Mouse (Mus musculus) ES-E14 (cell line): ENCODE measurements around the gene Utp15. TPM values are rescaled to one million over a fixed set of nuclear protein-coding genes. Genes with fewer than 3 reads are reported as not detected.

Source experiments
- DNase-seq: peaks from one replicate; pipeline ENCODE4 v3.0.0-alpha.2; 2013; ENCODE audit warnings: low read depth, low spot score
- H3K27ac ChIP-seq: 2 replicates; pipeline ENCODE4 v1.5.1; 2012; ENCODE audit warnings: low read depth, mild to moderate bottlenecking, low read length, moderate library complexity, mixed read lengths; ENCODE audit not compliant: poor library complexity, insufficient read depth, severe bottlenecking
- H3K36me3 ChIP-seq: 2 replicates; pipeline ENCODE4 v1.6.1; 2012; ENCODE audit warnings: mild to moderate bottlenecking, low read length, moderate library complexity, mixed read lengths; ENCODE audit not compliant: control insufficient read depth, poor library complexity, insufficient read depth, severe bottlenecking
- H3K4me1 ChIP-seq, 2 experiments: fragments of 150-350 bp in 1 of 2; sonication (generic) in 1 of 2; 2 replicates each; pipeline ENCODE4 v1.6.1; 2012; ENCODE audit warnings: low read length in 2 of 2, mild to moderate bottlenecking in 1 of 2, mixed read lengths in 1 of 2; ENCODE audit not compliant: control insufficient read depth in 2 of 2, insufficient read depth in 2 of 2, poor library complexity in 1 of 2
- H3K4me3 ChIP-seq, 2 experiments: fragments of 150-350 bp in 1 of 2; sonication (generic) in 1 of 2; 2 replicates each; pipeline ENCODE4 v1.5.1; 2012; ENCODE audit warnings: low read length in 2 of 2, low read depth in 1 of 2, mild to moderate bottlenecking in 1 of 2, mixed read lengths in 1 of 2; ENCODE audit not compliant: insufficient read depth in 1 of 2, poor library complexity in 1 of 2, severe bottlenecking in 1 of 2
- H3K9ac ChIP-seq: 2 replicates; pipeline ENCODE4 v1.6.1; 2012; ENCODE audit warnings: low read depth, mild to moderate bottlenecking, low read length, mixed read lengths; ENCODE audit not compliant: poor library complexity, insufficient read depth, severe bottlenecking
- H3K9me3 ChIP-seq: fragments of 150-350 bp; sonication (generic); 2 replicates; pipeline ENCODE4 v1.6.1; 2012; ENCODE audit warnings: low read depth, mild to moderate bottlenecking, low read length; ENCODE audit not compliant: control insufficient read depth, insufficient read depth
- CHD2 ChIP-seq: IDR thresholded peaks from 2 replicates; pipeline ENCODE4 v1.6.1; 2014; ENCODE audit warnings: mild to moderate bottlenecking, low read depth, low read length, inconsistent platforms
- HCFC1 ChIP-seq: IDR thresholded peaks from 2 replicates; pipeline ENCODE4 v1.6.1; 2012; ENCODE audit warnings: low read length, inconsistent platforms, borderline replicate concordance; ENCODE audit not compliant: insufficient read depth
- MAFK ChIP-seq: IDR thresholded peaks from 2 replicates; pipeline ENCODE4 v1.6.1; 2014; ENCODE audit warnings: mild to moderate bottlenecking, low read depth, low read length, inconsistent platforms; ENCODE audit not compliant: insufficient read depth
- ZC3H11A ChIP-seq: IDR thresholded peaks from 2 replicates; pipeline ENCODE4 v1.6.1; 2012; ENCODE audit warnings: low read depth, mild to moderate bottlenecking, inconsistent platforms, low read length, borderline replicate concordance
- ZNF384 ChIP-seq: IDR thresholded peaks from 2 replicates; pipeline ENCODE4 v1.6.1; 2012; ENCODE audit warnings: low read depth, low read length, inconsistent platforms
- in situ Hi-C, 2 experiments: fragments of 600-800 bp; cut with MboI; formaldehyde crosslinking; loops; one replicate each; pipeline ENCODE4 v1.15.1; 2025; ENCODE audit warnings: low sequenced_read_pairs in 2 of 2, inconsistent platforms in 1 of 2; ENCODE audit not compliant: unreplicated experiment in 2 of 2
- total RNA-seq: library from RNA; depleted of rRNA; stranded (reverse); fragments of 300-350 nt; gene quantifications from 2 replicates; pipeline ENCODE4 v1.2.3, GENCODE M21; 2012

Gene Utp15
- total RNA-seq, 1 experiment: 38.9 TPM

DNA sequence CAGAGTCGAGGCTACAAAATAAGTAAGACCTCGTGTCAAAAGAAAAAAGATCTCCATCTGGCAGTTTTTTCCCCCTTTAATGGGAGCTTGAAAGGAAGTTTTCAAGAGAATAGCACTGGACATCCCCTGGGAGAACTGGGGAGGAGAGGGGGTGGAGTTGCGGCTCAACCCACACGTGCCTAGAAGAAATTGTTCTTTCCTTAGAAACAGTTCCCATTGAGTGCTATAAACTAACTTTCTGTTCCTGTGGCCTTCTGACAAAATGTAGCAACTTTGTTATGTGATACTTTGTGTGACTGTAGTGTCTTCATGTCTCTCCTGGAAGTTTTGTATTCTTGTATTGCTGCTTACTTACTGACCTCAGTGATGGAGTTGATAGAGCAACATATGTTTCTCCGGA, 1.3 kb upstream of the Utp15 start:
- H3K9me3 ChIP-seq: no peaks in the 10 kb centered on the region
- TF ChIP-seq MAFK (no peak), CHD2 (no peak), HCFC1 (no peak), ZNF384 (no peak), ZC3H11A (no peak)
- DNase-seq: no peak
- peak overlapping the region in 1 of 2 experiments; percentile 85; a peak in 2 of 4 replicates for H3K4me3 ChIP-seq
- H3K9ac ChIP-seq: no peak overlapping the region
- peaks cover 7% of the 10 kb centered on the region for H3K36me3 ChIP-seq
- no peak overlapping the region for H3K27ac ChIP-seq
- in situ Hi-C loops: no loop called here
- H3K4me1 ChIP-seq: 0 out of 4 replicates have a peak, but pooled peaks cover 2 to 6% of the 10 kb centered on the region in 2 experiments

DNA sequence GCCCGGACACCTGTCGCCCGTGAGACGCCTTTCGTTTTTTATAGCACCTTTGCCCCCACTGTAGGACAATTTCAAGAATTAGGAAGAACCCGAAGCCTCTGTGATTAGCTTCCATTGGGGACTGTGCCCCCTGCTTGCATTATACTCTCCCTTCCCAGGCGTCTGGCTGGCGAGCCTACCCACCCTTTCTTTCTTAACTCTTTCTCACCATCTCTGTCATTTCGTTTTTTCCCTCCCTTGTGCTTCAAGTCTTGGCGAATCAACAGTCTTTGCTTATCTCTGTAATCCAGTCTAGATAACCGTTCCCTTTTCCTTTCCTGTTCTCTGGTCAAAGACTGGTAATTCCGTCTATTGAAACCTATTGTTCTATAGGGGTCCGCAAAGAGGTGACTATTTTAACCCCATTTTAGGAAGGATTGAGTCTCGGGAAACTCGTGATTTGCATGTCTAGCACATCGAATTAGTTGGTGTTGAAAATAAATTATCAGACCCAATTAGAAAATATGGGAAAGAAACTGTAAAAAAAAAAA, 682 bp upstream of the Utp15 start:
- no peaks in the 10 kb centered on the region for H3K9me3 ChIP-seq
- in situ Hi-C loops: no loop called here
- peak overlapping the region; percentile 87 for H3K9ac ChIP-seq
- 0 out of 2 replicates have a peak overlapping the region, but pooled peaks have one; percentile 48 for H3K27ac ChIP-seq
- H3K4me1 ChIP-seq: 0 out of 4 replicates have a peak, but pooled peaks cover 2 to 6% of the 10 kb centered on the region in 2 experiments
- peak overlapping the region; percentile 85 to 96 for H3K4me3 ChIP-seq
- H3K36me3 ChIP-seq: peaks cover 8% of the 10 kb centered on the region
- TF ChIP-seq ZC3H11A: no peak
- no peak for TF ChIP-seq CHD2
- TF ChIP-seq ZNF384: no peak
- no peak for TF ChIP-seq HCFC1
- no peak for TF ChIP-seq MAFK
- DNase-seq: peak; percentile 8

DNA sequence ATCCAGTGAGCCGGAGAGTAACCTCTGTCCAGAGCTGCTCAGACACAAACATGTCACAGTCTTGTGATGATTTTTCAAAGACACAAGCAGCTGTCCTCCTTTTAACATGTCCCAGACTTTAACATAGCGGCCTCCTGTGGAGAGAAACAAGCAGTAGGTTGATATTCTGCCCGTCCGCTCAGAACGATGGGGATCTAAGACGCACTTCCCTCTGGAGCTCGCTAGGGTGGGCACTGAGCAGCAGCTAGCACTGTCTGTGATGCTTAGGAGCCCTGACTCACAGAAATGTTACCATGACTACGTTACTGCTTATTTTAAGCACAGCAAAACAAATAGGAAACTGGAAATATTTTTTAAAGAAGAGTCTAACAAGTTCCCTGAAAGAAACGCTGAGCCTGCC, 7.9 kb downstream of the Utp15 start:
- Histone ChIP-seq H3K9ac (no peak overlapping the region), H3K27ac (no peak overlapping the region), H3K9me3 (no peaks in the 10 kb centered on the region), H3K4me1 (peaks cover 2 to 4% of the 10 kb centered on the region in 2 experiments; a peak in 1 of 4 replicates), H3K4me3 (no peak overlapping the region), H3K36me3 (peaks cover 36% of the 10 kb centered on the region)
- TF ChIP-seq HCFC1 (no peak), ZC3H11A (no peak), ZNF384 (no peak), CHD2 (no peak)
- in situ Hi-C loops: no loop called here
- peak; percentile 6 for DNase-seq

DNA sequence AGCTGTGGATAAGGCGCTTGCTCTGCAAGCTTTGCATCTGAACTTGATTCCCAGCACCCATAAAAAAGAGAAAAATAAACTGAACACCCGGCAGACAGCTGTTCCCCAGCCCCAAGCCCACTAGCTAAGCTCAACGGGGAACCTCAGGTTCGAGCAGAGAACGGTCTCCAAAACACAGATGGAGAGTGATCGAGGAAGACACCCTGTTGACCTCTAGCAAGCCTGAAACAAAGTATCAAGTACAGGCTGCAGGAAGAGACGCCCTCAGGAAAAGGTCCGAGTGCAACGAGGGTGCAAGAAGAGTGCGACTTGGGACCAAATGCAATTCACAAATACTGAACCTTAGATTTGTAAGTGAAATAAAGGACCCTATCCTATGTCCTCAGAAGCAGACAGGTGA, 13.2 kb downstream of the Utp15 start:
- no peak overlapping the region for H3K9ac ChIP-seq
- no peak for DNase-seq
- H3K4me1 ChIP-seq: peaks cover 2 to 4% of the 10 kb centered on the region in 2 experiments; a peak in 1 of 4 replicates
- H3K4me3 ChIP-seq: no peak overlapping the region
- TF ChIP-seq ZC3H11A: no peak
- TF ChIP-seq HCFC1: no peak
- TF ChIP-seq ZNF384: no peak
- TF ChIP-seq CHD2: no peak
- no peak for TF ChIP-seq MAFK
- H3K27ac ChIP-seq: no peak overlapping the region
- no peaks in the 10 kb centered on the region for H3K9me3 ChIP-seq
- in situ Hi-C loops: no loop called here
- H3K36me3 ChIP-seq: peaks cover 38% of the 10 kb centered on the region

DNA sequence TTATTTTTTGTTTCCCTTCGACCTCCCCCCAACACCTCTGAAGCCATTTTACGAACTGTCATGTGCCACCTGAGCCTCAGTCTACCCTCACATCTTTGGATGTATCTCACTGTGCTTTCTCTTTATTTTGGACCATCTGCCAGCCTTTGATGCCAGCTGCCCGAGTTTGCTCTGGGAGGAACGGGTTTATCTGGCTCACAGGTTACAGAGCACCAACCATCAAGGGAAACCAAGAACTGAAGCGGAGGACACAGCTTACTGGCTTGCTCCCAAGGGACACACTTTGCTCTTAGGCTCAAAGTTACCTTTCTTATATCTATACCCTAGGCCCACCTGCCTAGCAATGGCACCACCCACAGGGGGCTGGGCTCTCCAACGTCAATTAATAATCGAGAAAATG, 17.5 kb downstream of the Utp15 start:
- Histone ChIP-seq H3K36me3 (peaks cover 24% of the 10 kb centered on the region), H3K27ac (no peak overlapping the region), H3K9me3 (no peaks in the 10 kb centered on the region), H3K9ac (no peak overlapping the region), H3K4me1 (0 out of 4 replicates have a peak, but pooled peaks cover 0 to 1% of the 10 kb centered on the region in 2 experiments), H3K4me3 (no peak overlapping the region)
- in situ Hi-C loops: no loop called here
- TF ChIP-seq HCFC1 (no peak), MAFK (no peak), ZC3H11A (no peak), ZNF384 (no peak), CHD2 (no peak)
- DNase-seq: no peak
